8 mouse cellular contexts compared by ENCODE assay signal in genomic region chr8:44935741-44936140, GRCm38 (mm10). TPM values are rescaled to one million over a fixed set of nuclear protein-coding genes. Genes with fewer than 3 reads are reported as not detected.
DNase-seq lines count a peak whose midpoint lies in the region; ATAC-seq and TF ChIP-seq lines count a peak whose summit lies in the region.

No protein-coding gene starts in this region.

- under 1% methylated on average over 24 of the region's 24 CpGs for WGBS in hindbrain, embryonic 10.5 days
- under 1% methylated on average over 24 of the region's 24 CpGs for WGBS in lung, adult 2 months

- no peaks in the 10 kb centered on the region for H3K9me3 ChIP-seq in hindbrain, embryonic 10.5 days

- peak overlapping the region; percentile 80 for H3K4me3 ChIP-seq in hindbrain, embryonic 10.5 days
- H3K4me3 ChIP-seq in lung, adult 2 months (replicated peaks; ENCODE audit: extremely low read depth, low read depth, low read length): peak overlapping the region; percentile 51

- H3K36me3 ChIP-seq in hindbrain, embryonic 10.5 days: no peaks in the 10 kb centered on the region

- no peak for ATAC-seq in monocyte, adult 5-6 weeks (replicated peaks; ENCODE audit: insufficient number of reproducible peaks, low FRiP score, low TSS enrichment, poor library complexity, severe bottlenecking)

- peaks cover 4% of the 10 kb centered on the region; the same call in 1 of the 2 replicates for H3K27me3 ChIP-seq in hindbrain, embryonic 10.5 days (ENCODE audit: insufficient read depth, poor library complexity, severe bottlenecking)

- peak; percentile 79 for DNase-seq in WW6 (ENCODE audit: low read depth, low spot score)
- DNase-seq in cerebellum, adult 9-11 months: peak; percentile 89
- DNase-seq in frontal cortex, postnatal 10 days (ENCODE audit: low spot score in 2 of 2): peak; percentile 54 to 84
- DNase-seq in hindbrain, embryonic 10.5 days (ENCODE audit: low spot score): peak; percentile 90
- DNase-seq in layer of hippocampus, adult 9-10 months (ENCODE audit: low spot score): peak; percentile 68
- DNase-seq in lung, adult 2 months: peak; percentile 82
- peak; percentile 87 for DNase-seq in ovary, postnatal 36 days (ENCODE audit: low spot score)

- no peak; the same call in 1 of the 2 replicates for TF ChIP-seq POLR2A in lung, adult 2 months (IDR thresholded peaks at IDR 0.05; ENCODE audit: borderline replicate concordance, extremely low read depth, low read depth, low read length)

- TF ChIP-seq CTCF in lung, adult 2 months (IDR thresholded peaks at IDR 0.05; ENCODE audit: insufficient read depth, low read length): peak; percentile 77

- peak overlapping the region; percentile 93 for H3K27ac ChIP-seq in hindbrain, embryonic 10.5 days

- peaks cover 21% of the 10 kb centered on the region for H3K4me1 ChIP-seq in hindbrain, embryonic 10.5 days (replicated peaks)
- no peaks in the 10 kb centered on the region for H3K4me1 ChIP-seq in lung, adult 2 months (ENCODE audit: control insufficient read depth, insufficient read depth, low read length)

RNA-seq across cellular contexts. Expression of gene Fat1, which starts 0.5 kb away (rescaled TPM):
- polyA plus RNA-seq in hindbrain, embryonic 10.5 days (2016; fragmentation: Nextera tagmentation; extraction: Ambion mirVana): 12.5 and 15.7 TPM in 2 replicates
- polyA plus RNA-seq in lung, adult 2 months (2012; rRNA removed): 21.5 and 24.9 TPM in 2 replicates
- 0.10 to 0.11 TPM in 2 of 3 replicates, not detected in the other for total RNA-seq in monocyte, adult 5-6 weeks (2017)
